Mouse (Mus musculus): ENCODE measurements at regions not wholly inside any gene's neighbourhood (a gene's known extent, or its start where the extent isn't known, plus 50 kb on each side); places are given as distances from the start of the nearest gene placed in this dataset.

DNA sequence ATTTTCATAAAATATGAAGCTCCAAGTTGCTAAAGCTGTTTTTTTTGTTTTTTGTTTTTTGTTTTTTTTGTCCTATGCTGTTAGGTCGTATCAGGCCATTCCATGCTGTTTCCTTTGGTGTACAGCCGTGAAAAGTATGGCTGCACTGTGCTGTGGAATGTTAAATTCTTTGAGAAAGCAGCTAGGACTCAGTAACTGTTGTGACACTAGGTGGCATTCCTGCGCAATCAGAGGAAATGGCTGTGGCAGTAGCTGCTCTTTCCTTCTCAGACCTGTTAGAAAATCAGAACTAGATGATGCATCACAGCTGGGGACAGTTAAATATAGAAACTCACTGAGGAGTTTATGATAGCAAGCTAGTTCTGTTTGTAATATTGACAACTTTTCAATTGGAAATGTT, 541.9 kb downstream of the Cdh10 start:
- TF ChIP-seq CTCF (IDR thresholded peaks at IDR 0.05) (no peak), EP300 (IDR thresholded peaks at IDR 0.05; ENCODE audit: insufficient read depth, low read depth, low read length) (no peak), POLR2A (IDR thresholded peaks at IDR 0.05; ENCODE audit: insufficient read depth, low read depth, low read length) (no peak)
